Mouse (Mus musculus) embryonic facial prominence, embryonic 10.5 days (tissue): ENCODE results near the gene Smoc2. TPM values are rescaled to one million over a fixed set of nuclear protein-coding genes. Genes with fewer than 3 reads are reported as not detected.

Source experiments
- DNase-seq: peaks from one replicate; pipeline ENCODE4 v3.0.0-alpha.2; 2017; ENCODE audit warnings: low spot score
- H3K27ac ChIP-seq: fragments of 300-500 bp; sonication (generic); replicated peaks from 2 replicates; pipeline ENCODE4 v1.5.1; 2016; ENCODE audit warnings: mild to moderate bottlenecking
- H3K27me3 ChIP-seq: fragments of 300-500 bp; sonication (generic); replicated peaks from 2 replicates; pipeline ENCODE4 v1.6.1; 2016; ENCODE audit warnings: low read depth, mild to moderate bottlenecking; ENCODE audit not compliant: poor library complexity, severe bottlenecking
- H3K36me3 ChIP-seq: fragments of 300-500 bp; sonication (generic); replicated peaks from 2 replicates; pipeline ENCODE4 v1.6.1; 2016; ENCODE audit warnings: mild to moderate bottlenecking, moderate library complexity
- H3K4me1 ChIP-seq: fragments of 300-500 bp; sonication (generic); 2 replicates; pipeline ENCODE4 v1.6.1; 2016
- H3K4me3 ChIP-seq: fragments of 300-500 bp; sonication (generic); 2 replicates; pipeline ENCODE4 v1.5.1; 2016; ENCODE audit warnings: mild to moderate bottlenecking, moderate library complexity
- H3K9me3 ChIP-seq: fragments of 300-500 bp; sonication (generic); 2 replicates; pipeline ENCODE4 v1.6.1; 2016; ENCODE audit warnings: mild to moderate bottlenecking
- WGBS: fragments of 180-500 bp; shearing (Covaris S2); methylation state at CpG from one replicate; pipeline ENCODE4 v1.1.7; 2016; 5-methylcytosine and 5-hydroxymethylcytosine counted together
- polyA plus RNA-seq: library from polyadenylated mRNA; unstranded; fragments of >200 nt; fragmentation: Nextera tagmentation; extraction: Ambion mirVana; gene quantifications from 2 replicates; pipeline ENCODE4 v1.2.1, GENCODE M21; 2016

Smoc2 gene
- polyA plus RNA-seq, 1 experiment from 2014 or later = 18.1 TPM

DNA sequence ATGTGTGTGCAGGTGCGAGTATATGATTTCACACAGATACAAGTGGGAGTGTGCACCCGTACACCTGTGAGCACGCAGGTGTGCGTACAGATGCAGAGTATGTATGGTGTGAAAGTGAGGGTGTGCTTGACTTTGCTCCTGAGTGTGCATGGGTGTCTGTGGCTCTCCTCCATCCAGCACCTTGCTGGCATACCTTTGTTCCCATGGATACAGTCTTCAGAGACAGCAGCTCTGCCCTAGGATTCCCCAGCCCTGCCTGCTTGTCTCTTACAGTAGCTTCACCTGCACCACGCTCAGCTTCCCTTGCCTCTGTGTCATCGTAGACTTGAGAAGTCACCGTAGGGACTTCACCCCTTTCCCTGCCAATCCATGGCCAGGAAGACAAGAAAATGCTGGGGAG, 51.2 kb downstream of the Smoc2 start:
- H3K36me3 ChIP-seq = no peaks in the 10 kb centered on the region
- H3K4me3 ChIP-seq = no peak overlapping the region
- WGBS = 91% methylated on average over 7 of the region's 7 CpGs
- H3K27ac ChIP-seq = no peak overlapping the region
- H3K27me3 ChIP-seq = no peaks in the 10 kb centered on the region
- no peaks in the 10 kb centered on the region for H3K9me3 ChIP-seq
- no peak for DNase-seq
- H3K4me1 ChIP-seq = no peaks in the 10 kb centered on the region

GRCm38 (mm10) chr17:14339932-14340557, 60.7 kb downstream of the Smoc2 start:
- DNase-seq = no peak
- 63% methylated on average over 5 of the region's 5 CpGs for WGBS
- Histone ChIP-seq H3K9me3 (no peaks in the 10 kb centered on the region), H3K4me1 (peaks cover 34% of the 10 kb centered on the region), H3K36me3 (no peaks in the 10 kb centered on the region), H3K27ac (no peak overlapping the region), H3K27me3 (peaks cover 23% of the 10 kb centered on the region), H3K4me3 (no peak overlapping the region)

- H3K4me1 ChIP-seq = peaks cover 34% of the 10 kb centered on the region
Observed at GRCm38 (mm10) chr17:14340736-14341135, 61.4 kb downstream of the Smoc2 start.

DNA sequence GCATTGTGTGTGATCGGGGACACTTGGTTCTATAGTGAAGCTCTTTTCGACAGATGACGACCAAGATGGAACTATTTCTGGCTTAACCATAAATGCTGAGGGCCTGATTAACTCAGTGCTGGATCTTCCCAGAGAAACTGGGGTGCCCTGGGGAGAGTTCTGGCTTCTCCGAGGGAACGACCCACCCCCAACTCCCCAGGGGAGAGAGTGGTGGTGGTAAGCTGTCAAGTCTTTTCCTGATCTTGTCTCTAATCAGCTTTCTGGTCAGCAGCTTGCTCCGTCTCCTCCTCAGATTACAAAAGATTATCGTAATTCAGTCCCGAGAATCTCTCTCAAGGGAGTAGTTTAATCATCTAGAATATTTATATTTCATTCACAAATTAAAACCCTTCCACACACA, 63.2 kb downstream of the Smoc2 start:
- Histone ChIP-seq H3K4me3 (no peak overlapping the region), H3K27me3 (peaks cover 35% of the 10 kb centered on the region), H3K4me1 (peaks cover 34% of the 10 kb centered on the region), H3K27ac (no peak overlapping the region), H3K9me3 (no peaks in the 10 kb centered on the region), H3K36me3 (no peaks in the 10 kb centered on the region)
- 45% methylated on average over 8 of the region's 8 CpGs for WGBS
- no peak for DNase-seq

More at GRCm38 (mm10) chr17:14340736-14341135, 61.4 kb downstream of the Smoc2 start:
- Histone ChIP-seq H3K36me3 (no peaks in the 10 kb centered on the region), H3K27ac (no peak overlapping the region), H3K27me3 (peaks cover 27% of the 10 kb centered on the region), H3K9me3 (no peaks in the 10 kb centered on the region), H3K4me3 (no peak overlapping the region)
- 88% methylated on average over 2 of the region's 2 CpGs for WGBS
- no peak for DNase-seq

- Histone ChIP-seq H3K27me3 (peaks cover 35% of the 10 kb centered on the region), H3K36me3 (no peaks in the 10 kb centered on the region), H3K4me1 (peaks cover 34% of the 10 kb centered on the region), H3K27ac (no peak overlapping the region), H3K9me3 (no peaks in the 10 kb centered on the region), H3K4me3 (no peak overlapping the region)
- 90% methylated on average over 12 of the region's 12 CpGs for WGBS
- DNase-seq = no peak
Observed at GRCm38 (mm10) chr17:14343442-14343841, 64.1 kb downstream of the Smoc2 start.

DNA sequence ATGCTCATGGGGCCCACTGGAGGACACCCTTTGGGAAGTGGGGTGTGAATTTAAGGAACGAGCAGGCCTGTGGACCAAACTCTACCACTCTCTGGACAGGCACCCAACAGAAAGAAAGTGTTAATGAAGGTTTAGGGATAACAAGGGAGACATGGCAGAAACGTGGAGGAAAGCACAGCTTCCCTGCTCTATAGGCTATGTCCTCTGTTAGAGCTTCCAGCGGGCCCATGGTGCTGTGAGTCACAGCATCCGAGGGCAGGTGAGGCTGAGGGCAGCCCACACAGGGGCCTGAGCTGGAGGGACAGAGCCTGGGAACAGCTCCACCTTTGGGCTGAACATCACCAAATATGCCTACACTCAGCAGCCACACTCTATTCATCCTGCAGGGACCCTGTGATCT, 66.2 kb downstream of the Smoc2 start:
- Histone ChIP-seq H3K4me3 (no peak overlapping the region), H3K27ac (no peak overlapping the region), H3K4me1 (peaks cover 26% of the 10 kb centered on the region), H3K27me3 (peaks cover 33% of the 10 kb centered on the region), H3K9me3 (no peaks in the 10 kb centered on the region), H3K36me3 (no peaks in the 10 kb centered on the region)
- 72% methylated on average over 4 of the region's 4 CpGs for WGBS
- DNase-seq = no peak

GRCm38 (mm10) chr17:14346891-14347290, 67.6 kb downstream of the Smoc2 start:
- H3K27ac ChIP-seq = no peak overlapping the region
- no peak overlapping the region for H3K4me3 ChIP-seq
- H3K27me3 ChIP-seq = peaks cover 20% of the 10 kb centered on the region
- WGBS = 84% methylated on average over 3 of the region's 3 CpGs
- no peaks in the 10 kb centered on the region for H3K9me3 ChIP-seq
- no peak for DNase-seq
- no peaks in the 10 kb centered on the region for H3K36me3 ChIP-seq
- peaks cover 20% of the 10 kb centered on the region for H3K4me1 ChIP-seq

- DNase-seq = no peak
- H3K4me1 ChIP-seq = no peaks in the 10 kb centered on the region
- H3K27me3 ChIP-seq = peaks cover 12% of the 10 kb centered on the region
- H3K27ac ChIP-seq = no peak overlapping the region
- 92% methylated on average over 6 of the region's 6 CpGs for WGBS
- no peak overlapping the region for H3K4me3 ChIP-seq
- H3K9me3 ChIP-seq = no peaks in the 10 kb centered on the region
- no peaks in the 10 kb centered on the region for H3K36me3 ChIP-seq
Observed at GRCm38 (mm10) chr17:14349086-14349814, 69.9 kb downstream of the Smoc2 start.

GRCm38 (mm10) chr17:14353219-14354079, 74.1 kb downstream of the Smoc2 start:
- Histone ChIP-seq H3K4me3 (no peak overlapping the region), H3K27ac (no peak overlapping the region), H3K4me1 (peaks cover 4% of the 10 kb centered on the region; the same call in 1 of the 2 replicates), H3K36me3 (no peaks in the 10 kb centered on the region), H3K9me3 (no peaks in the 10 kb centered on the region), H3K27me3 (no peaks in the 10 kb centered on the region)
- no peak for DNase-seq
- WGBS = 85% methylated on average over 10 of the region's 10 CpGs

DNA sequence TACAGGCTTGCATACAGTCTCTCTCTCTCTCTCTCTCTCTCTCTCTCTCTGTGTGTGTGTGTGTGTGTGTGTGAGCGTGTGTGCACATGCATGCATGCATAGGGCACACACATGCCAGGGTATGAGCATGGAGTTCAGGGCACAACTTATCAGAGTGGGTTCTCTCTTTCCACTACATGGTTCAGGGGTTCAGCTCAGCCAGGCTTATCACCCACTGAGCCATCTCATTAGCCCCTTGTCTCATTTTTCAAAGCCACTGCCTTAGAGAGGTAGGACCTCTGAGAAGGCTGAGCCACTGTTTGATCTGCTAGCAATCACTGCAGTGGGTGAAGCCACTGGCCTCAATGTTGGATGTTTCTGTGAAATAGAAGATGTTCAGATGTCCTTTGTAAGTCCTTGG, 82.2 kb downstream of the Smoc2 start:
- 74% methylated on average over 1 of the region's 1 CpGs for WGBS
- no peaks in the 10 kb centered on the region for H3K9me3 ChIP-seq
- no peaks in the 10 kb centered on the region for H3K27me3 ChIP-seq
- no peak for DNase-seq
- peaks cover 4% of the 10 kb centered on the region; the same call in 1 of the 2 replicates for H3K4me1 ChIP-seq
- no peak overlapping the region for H3K27ac ChIP-seq
- no peaks in the 10 kb centered on the region for H3K36me3 ChIP-seq
- H3K4me3 ChIP-seq = no peak overlapping the region

- DNase-seq = no peak
- H3K27ac ChIP-seq = no peak overlapping the region
- H3K27me3 ChIP-seq = peaks cover 8% of the 10 kb centered on the region; the same call in 1 of the 2 replicates
- H3K4me3 ChIP-seq = no peak overlapping the region
- no peaks in the 10 kb centered on the region for H3K36me3 ChIP-seq
- H3K9me3 ChIP-seq = no peaks in the 10 kb centered on the region
- peaks cover 21% of the 10 kb centered on the region for H3K4me1 ChIP-seq
- WGBS = 95% methylated on average over 5 of the region's 5 CpGs
Observed at GRCm38 (mm10) chr17:14370476-14370875, 91.2 kb downstream of the Smoc2 start.

DNA sequence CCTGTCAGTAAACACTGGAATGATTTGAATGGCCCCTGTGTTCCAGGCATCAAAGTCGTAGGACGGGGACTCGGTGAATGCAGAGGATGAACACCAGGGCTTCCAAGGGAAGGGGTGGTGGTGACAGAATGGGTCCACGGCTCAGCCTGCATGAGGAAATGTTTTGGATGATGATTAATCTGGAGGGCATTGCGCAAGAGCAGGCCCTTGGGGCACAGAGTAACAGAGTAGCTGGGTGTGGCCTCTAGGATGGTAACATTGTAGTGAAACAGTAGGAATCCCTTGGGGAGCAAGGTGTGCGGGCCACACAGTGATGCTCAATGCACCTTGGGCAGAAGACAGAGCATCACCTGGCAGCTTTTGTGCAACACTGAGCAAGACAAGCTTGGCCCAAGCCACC, 92.3 kb downstream of the Smoc2 start:
- Histone ChIP-seq H3K4me3 (no peak overlapping the region), H3K27me3 (peaks cover 8% of the 10 kb centered on the region; the same call in 1 of the 2 replicates), H3K36me3 (no peaks in the 10 kb centered on the region), H3K9me3 (no peaks in the 10 kb centered on the region), H3K27ac (no peak overlapping the region), H3K4me1 (peaks cover 21% of the 10 kb centered on the region)
- no peak for DNase-seq
- WGBS = 52% methylated on average over 6 of the region's 6 CpGs
